Mouse (Mus musculus) adrenal gland, adult 2 months (tissue): ENCODE measurements around the gene Tbl1x. TPM values are rescaled to one million over a fixed set of nuclear protein-coding genes. Genes with fewer than 3 reads are reported as not detected.
"Not testable (repeated sequence)": the region's sequence is repeated elsewhere in the genome, so short reads cannot be mapped to it uniquely, and the experiment has no call there.

Source experiments
- DNase-seq: peaks from one replicate; pipeline ENCODE4 v3.0.0; 2021
- long read RNA-seq: library from polyadenylated mRNA; stranded (forward); transcript quantifications from one replicate; pipeline ENCODE4 v2.0.0, GENCODE M21; 2021
- polyA plus RNA-seq: library from polyadenylated mRNA; depleted of rRNA; stranded (reverse); fragments of >200 nt; gene quantifications from 2 replicates; pipeline ENCODE4 v1.2.3, GENCODE M21; 2012; rRNA removed
- total RNA-seq, 2 experiments: library from RNA; stranded (reverse); gene quantifications; 2 replicates each; pipeline ENCODE4 v1.2.3; 2021

The Tbl1x gene
- total RNA-seq (10 to 100 TPM; 73.4 to 75.1 TPM), polyA plus RNA-seq (10.6 and 12.9 TPM in 2 replicates)
- long read RNA-seq, full-length matches to known transcripts, result 16 of 24 reads
- long read RNA-seq, partial matches to known transcripts, result 6 of 24 reads
- long read RNA-seq, other reads (novel, unspliced or antisense), result 2 of 24 reads

- peak; percentile 84 for DNase-seq
Measured at GRCm38 (mm10) chrX:77510371-77511300, at the start of gene Tbl1x. Gene Tbl1x (plus strand): TSS chrX:77511013.

GRCm38 (mm10) chrX:77469216-77469615 is 41.6 kb upstream of the Tbl1x start:
- no peak for DNase-seq

- DNase-seq, result no peak
Measured at GRCm38 (mm10) chrX:77472858-77473257, 38.0 kb upstream of the Tbl1x start.

- DNase-seq, result no peak
Measured at GRCm38 (mm10) chrX:77473511-77473910, 37.3 kb upstream of the Tbl1x start.

- no peak for DNase-seq
Measured at GRCm38 (mm10) chrX:77474551-77474950, 36.3 kb upstream of the Tbl1x start.

- no peak for DNase-seq
Measured at GRCm38 (mm10) chrX:77477526-77477925, 33.3 kb upstream of the Tbl1x start.

- peak; percentile 72 for DNase-seq
Measured at GRCm38 (mm10) chrX:77487922-77488799, 22.7 kb upstream of the Tbl1x start.

GRCm38 (mm10) chrX:77490127-77490526 is 20.7 kb upstream of the Tbl1x start:
- no peak for DNase-seq

- DNase-seq, result peak; percentile 89
Measured at GRCm38 (mm10) chrX:77509149-77509548, 1.7 kb upstream of the Tbl1x start.

GRCm38 (mm10) chrX:77509776-77510175 is 1.0 kb upstream of the Tbl1x start:
- DNase-seq, result peak; percentile 32

GRCm38 (mm10) chrX:77511301-77511993 is 634 bp downstream of the Tbl1x start:
- DNase-seq, result peak; percentile 70

GRCm38 (mm10) chrX:77511994-77512485 is 1.2 kb downstream of the Tbl1x start:
- no peak for DNase-seq

GRCm38 (mm10) chrX:77517274-77518085 is 6.7 kb downstream of the Tbl1x start:
- no peak for DNase-seq

GRCm38 (mm10) chrX:77518929-77519328 is 8.1 kb downstream of the Tbl1x start:
- DNase-seq, result no peak

- DNase-seq, result no peak
Measured at GRCm38 (mm10) chrX:77522842-77523375, 12.1 kb downstream of the Tbl1x start.

GRCm38 (mm10) chrX:77525179-77525578 is 14.4 kb downstream of the Tbl1x start:
- DNase-seq, result no peak

GRCm38 (mm10) chrX:77528401-77528800 is 17.6 kb downstream of the Tbl1x start:
- no peak for DNase-seq

GRCm38 (mm10) chrX:77530997-77531396 is 20.2 kb downstream of the Tbl1x start:
- no peak for DNase-seq

- peak; percentile 49 for DNase-seq
Measured at GRCm38 (mm10) chrX:77533922-77534321, 23.1 kb downstream of the Tbl1x start.

- not testable (repeated sequence) for DNase-seq
Measured at GRCm38 (mm10) chrX:77539770-77540169, 29.0 kb downstream of the Tbl1x start.
